Mouse (Mus musculus): ENCODE measurements at regions not wholly inside any gene's neighbourhood (a gene's known extent, or its start where the extent isn't known, plus 50 kb on each side); places are given as distances from the start of the nearest gene placed in this dataset.

- no peak for TF ChIP-seq CTCF (IDR thresholded peaks at IDR 0.05; ENCODE audit: low read depth)
- Histone ChIP-seq H3K27me3 (ENCODE audit: insufficient read depth, low read length) (no peaks in the 10 kb centered on the region), H3K36me3 (ENCODE audit: insufficient read depth) (no peaks in the 10 kb centered on the region), H3K4me1 (ENCODE audit: insufficient read depth) (no peaks in the 10 kb centered on the region), H3K4me2 (no peak overlapping the region), H3K27ac (ENCODE audit: low read depth) (no peak overlapping the region), H3K4me3 (ENCODE audit: low read depth, low read length) (no peak overlapping the region), H3K9ac (no peak overlapping the region), H3K9me3 (ENCODE audit: low read depth, low read length) (no peaks in the 10 kb centered on the region)
- 74% methylated on average over 4 of the region's 4 CpGs for WGBS
- no peak for ATAC-seq (ENCODE audit: insufficient read depth)
- no peak for DNase-seq
Observed at GRCm38 (mm10) chr6:55592126-55592525, 88.9 kb downstream of the Neurod6 start.

GRCm38 (mm10) chr6:55581106-55581505, 100.0 kb downstream of the Neurod6 start:
- Histone ChIP-seq H3K4me3 (ENCODE audit: low read depth, low read length) (no peak overlapping the region), H3K9ac (no peak overlapping the region), H3K4me1 (ENCODE audit: insufficient read depth) (no peaks in the 10 kb centered on the region), H3K9me3 (ENCODE audit: low read depth, low read length) (no peaks in the 10 kb centered on the region), H3K27me3 (ENCODE audit: insufficient read depth, low read length) (no peaks in the 10 kb centered on the region), H3K4me2 (no peak overlapping the region), H3K27ac (ENCODE audit: low read depth) (no peak overlapping the region), H3K36me3 (ENCODE audit: insufficient read depth) (no peaks in the 10 kb centered on the region)
- WGBS = 66% methylated on average over 6 of the region's 6 CpGs
- DNase-seq (no peak), ATAC-seq (ENCODE audit: insufficient read depth) (no peak)
- no peak for TF ChIP-seq CTCF (IDR thresholded peaks at IDR 0.05; ENCODE audit: low read depth)

GRCm38 (mm10) chr6:55580036-55580435, 101.0 kb downstream of the Neurod6 start:
- Histone ChIP-seq H3K4me3 (ENCODE audit: low read depth, low read length) (no peak overlapping the region), H3K9ac (no peak overlapping the region), H3K4me1 (ENCODE audit: insufficient read depth) (no peaks in the 10 kb centered on the region), H3K27ac (ENCODE audit: low read depth) (no peak overlapping the region), H3K4me2 (no peak overlapping the region), H3K27me3 (ENCODE audit: insufficient read depth, low read length) (no peaks in the 10 kb centered on the region), H3K36me3 (ENCODE audit: insufficient read depth) (no peaks in the 10 kb centered on the region), H3K9me3 (ENCODE audit: low read depth, low read length) (no peaks in the 10 kb centered on the region)
- DNase-seq (no peak), ATAC-seq (ENCODE audit: insufficient read depth) (no peak)
- no peak for TF ChIP-seq CTCF (IDR thresholded peaks at IDR 0.05; ENCODE audit: low read depth)
- WGBS = 26% methylated on average over 5 of the region's 5 CpGs

DNA sequence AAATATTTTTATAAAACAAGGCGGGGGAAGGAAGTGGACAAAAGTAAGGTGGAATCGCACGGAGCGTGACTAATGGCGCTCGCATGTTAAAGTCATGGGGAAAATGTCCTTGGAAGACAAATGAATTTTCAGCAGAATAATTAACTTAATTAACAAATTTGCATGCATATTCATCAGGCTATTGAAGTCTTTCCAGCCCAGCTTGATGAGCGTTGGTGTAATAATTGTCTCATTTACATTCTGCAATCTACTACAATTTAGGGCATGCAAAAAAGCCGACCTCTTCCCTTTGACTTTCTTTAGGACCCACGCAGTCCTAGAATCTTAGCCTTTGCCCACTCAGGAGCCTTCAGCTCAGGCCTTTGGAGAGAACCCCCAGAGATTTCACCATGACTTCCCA, 101.5 kb downstream of the Neurod6 start:
- Histone ChIP-seq H3K27me3 (ENCODE audit: insufficient read depth, low read length) (no peaks in the 10 kb centered on the region), H3K4me2 (no peak overlapping the region), H3K4me3 (ENCODE audit: low read depth, low read length) (no peak overlapping the region), H3K4me1 (ENCODE audit: insufficient read depth) (no peaks in the 10 kb centered on the region), H3K9ac (no peak overlapping the region), H3K27ac (ENCODE audit: low read depth) (no peak overlapping the region), H3K36me3 (ENCODE audit: insufficient read depth) (no peaks in the 10 kb centered on the region), H3K9me3 (ENCODE audit: low read depth, low read length) (no peaks in the 10 kb centered on the region)
- TF ChIP-seq CTCF (IDR thresholded peaks at IDR 0.05; ENCODE audit: low read depth) = no peak
- ATAC-seq (ENCODE audit: insufficient read depth) (no peak), DNase-seq (no peak)
- 86% methylated on average over 9 of the region's 9 CpGs for WGBS

GRCm38 (mm10) chr6:55579105-55579504, 102.0 kb downstream of the Neurod6 start:
- ATAC-seq (ENCODE audit: insufficient read depth) = no peak
- H3K4me2 ChIP-seq = no peak overlapping the region
- no peaks in the 10 kb centered on the region for H3K4me1 ChIP-seq (ENCODE audit: insufficient read depth)
- no peaks in the 10 kb centered on the region for H3K36me3 ChIP-seq (ENCODE audit: insufficient read depth)
- 50% methylated on average over 5 of the region's 5 CpGs for WGBS
- no peaks in the 10 kb centered on the region for H3K27me3 ChIP-seq (ENCODE audit: insufficient read depth, low read length)
- no peak for DNase-seq
- H3K4me3 ChIP-seq (ENCODE audit: low read depth, low read length) = no peak overlapping the region
- no peak for TF ChIP-seq CTCF (IDR thresholded peaks at IDR 0.05; ENCODE audit: low read depth)
- H3K9ac ChIP-seq = no peak overlapping the region
- no peak overlapping the region for H3K27ac ChIP-seq (ENCODE audit: low read depth)
- H3K9me3 ChIP-seq (ENCODE audit: low read depth, low read length) = no peaks in the 10 kb centered on the region

- DNase-seq = no peak
- Histone ChIP-seq H3K4me2 (no peak overlapping the region), H3K4me1 (ENCODE audit: insufficient read depth) (no peaks in the 10 kb centered on the region), H3K27ac (ENCODE audit: low read depth) (no peak overlapping the region), H3K27me3 (ENCODE audit: insufficient read depth, low read length) (no peaks in the 10 kb centered on the region), H3K36me3 (ENCODE audit: insufficient read depth) (no peaks in the 10 kb centered on the region), H3K9me3 (ENCODE audit: low read depth, low read length) (no peaks in the 10 kb centered on the region), H3K9ac (no peak overlapping the region), H3K4me3 (ENCODE audit: low read depth, low read length) (no peak overlapping the region)
- TF ChIP-seq CTCF (IDR thresholded peaks at IDR 0.05; ENCODE audit: low read depth) = no peak
- 79% methylated on average over 1 of the region's 1 CpGs for WGBS
- no peak for ATAC-seq (ENCODE audit: insufficient read depth)
Observed at GRCm38 (mm10) chr6:55578051-55578450, 103.0 kb downstream of the Neurod6 start.

GRCm38 (mm10) chr6:55567521-55567920, 113.5 kb downstream of the Neurod6 start:
- Histone ChIP-seq H3K9ac (no peak overlapping the region), H3K4me1 (ENCODE audit: insufficient read depth) (no peaks in the 10 kb centered on the region), H3K4me3 (ENCODE audit: low read depth, low read length) (no peak overlapping the region), H3K4me2 (no peak overlapping the region), H3K36me3 (ENCODE audit: insufficient read depth) (no peaks in the 10 kb centered on the region), H3K27ac (ENCODE audit: low read depth) (no peak overlapping the region), H3K9me3 (ENCODE audit: low read depth, low read length) (no peaks in the 10 kb centered on the region), H3K27me3 (ENCODE audit: insufficient read depth, low read length) (no peaks in the 10 kb centered on the region)
- TF ChIP-seq CTCF (IDR thresholded peaks at IDR 0.05; ENCODE audit: low read depth) = no peak
- WGBS = 76% methylated on average over 2 of the region's 2 CpGs
- ATAC-seq (ENCODE audit: insufficient read depth) (no peak), DNase-seq (no peak)

Data from lung, embryonic 14.5 days (tissue).